Mouse (Mus musculus) G1E (cell line): ENCODE measurements around the gene Cdc34. TPM values are rescaled to one million over a fixed set of nuclear protein-coding genes. Genes with fewer than 3 reads are reported as not detected.

Source experiments
- ATAC-seq: 2 replicates; pipeline ENCODE4 v1.8.0; 2016; ENCODE audit warnings: mild to moderate bottlenecking; ENCODE audit not compliant: insufficient number of reproducible peaks, poor library complexity, low FRiP score, severe bottlenecking; ENCODE audit errors: extremely low read depth
- DNase-seq: peaks from one replicate; pipeline ENCODE4 v3.0.0; 2012; ENCODE audit warnings: low spot score
- H3K27me3 ChIP-seq: 2 replicates; pipeline ENCODE4 v1.6.1; 2012; ENCODE audit warnings: mild to moderate bottlenecking, low read length, inconsistent platforms; ENCODE audit not compliant: insufficient read depth
- H3K36me3 ChIP-seq: replicated peaks from 2 replicates; pipeline ENCODE3; 2012; ENCODE audit warnings: mild to moderate bottlenecking, inconsistent platforms
- H3K4me1 ChIP-seq: 2 replicates; pipeline ENCODE4 v1.6.1; 2012; ENCODE audit warnings: low read depth, low read length, inconsistent platforms, mixed read lengths; ENCODE audit not compliant: insufficient read depth
- H3K4me3 ChIP-seq: 2 replicates; pipeline ENCODE4 v1.5.1; 2012; ENCODE audit warnings: low read depth, mild to moderate bottlenecking, inconsistent platforms, low read length, moderate library complexity, mixed read lengths
- H3K9me3 ChIP-seq: replicated peaks from 2 replicates; pipeline ENCODE4 v1.6.1; 2012; ENCODE audit warnings: inconsistent platforms
- CTCF ChIP-seq: IDR thresholded peaks from 2 replicates; pipeline ENCODE4 v1.5.1; 2012; ENCODE audit warnings: low read depth, low read length, inconsistent platforms, mixed read lengths
- GATA1 ChIP-seq: IDR thresholded peaks from 2 replicates; pipeline ENCODE4 v1.6.1; 2012; ENCODE audit warnings: borderline replicate concordance, low read length, inconsistent platforms, mixed read lengths
- GATA2 ChIP-seq: IDR thresholded peaks from 2 replicates; pipeline ENCODE4 v1.6.1; 2012; ENCODE audit warnings: low read depth, low read length, inconsistent platforms, borderline replicate concordance
- POLR2AphosphoS5 ChIP-seq: IDR thresholded peaks from 2 replicates; pipeline ENCODE4 v1.6.1; 2012; ENCODE audit warnings: low read depth, low read length, inconsistent platforms; ENCODE audit not compliant: insufficient replicate concordance
- TAL1 ChIP-seq: conservative IDR thresholded peaks from 2 replicates; pipeline ENCODE4 v1.6.1; 2012; ENCODE audit warnings: low read depth, low read length, inconsistent platforms, mixed read lengths
- polyA plus RNA-seq: library from polyadenylated mRNA; stranded (reverse); fragments of >175 nt; gene quantifications from 2 replicates; pipeline ENCODE4 v1.2.3, GENCODE M21; 2012
- total RNA-seq, 2 experiments: library from RNA; stranded (forward) in 1 of 2; stranded (reverse) in 1 of 2; fragments of 200-1000 nt in 1 of 2; fragments of >200 nt in 1 of 2; fragmentation: Nextera tagmentation in 1 of 2; gene quantifications; 2 replicates each; pipeline ENCODE4 v1.2.3; 2014 to 2017

The Cdc34 gene
- total and polyA plus RNA-seq, 3 experiments, result 86.7 to 492 (median 136) TPM

GRCm38 (mm10) chr10:79670071-79670888, 11.7 kb upstream of the Cdc34 start:
- Histone ChIP-seq H3K9me3 (no peaks in the 10 kb centered on the region), H3K4me3 (peak overlapping the region; percentile 95), H3K27me3 (peaks cover 9% of the 10 kb centered on the region), H3K4me1 (peaks cover 35% of the 10 kb centered on the region), H3K36me3 (peaks cover 38% of the 10 kb centered on the region)
- TF ChIP-seq POLR2AphosphoS5 (no peak), CTCF (no peak), GATA1 (no peak), TAL1 (no peak), GATA2 (no peak)
- DNase-seq (no peak), ATAC-seq (no peak)

- Histone ChIP-seq H3K4me3 (no peak overlapping the region), H3K36me3 (peaks cover 50% of the 10 kb centered on the region), H3K9me3 (no peaks in the 10 kb centered on the region), H3K4me1 (peaks cover 35% of the 10 kb centered on the region), H3K27me3 (peaks cover 1% of the 10 kb centered on the region; the same call in 1 of the 2 replicates)
- ATAC-seq (no peak), DNase-seq (no peak)
- TF ChIP-seq GATA2, result no peak
Measured at GRCm38 (mm10) chr10:79671396-79672087, 10.5 kb upstream of the Cdc34 start.

GRCm38 (mm10) chr10:79672088-79672455, 9.9 kb upstream of the Cdc34 start:
- no peaks in the 10 kb centered on the region; the same call in 1 of the 2 replicates for H3K27me3 ChIP-seq

GRCm38 (mm10) chr10:79673054-79673453, 8.9 kb upstream of the Cdc34 start:
- DNase-seq, result no peak
- H3K4me1 ChIP-seq, result peaks cover 35% of the 10 kb centered on the region
- TF ChIP-seq GATA2 (no peak), POLR2AphosphoS5 (no peak), TAL1 (no peak), CTCF (no peak), GATA1 (no peak)
- H3K36me3 ChIP-seq, result peaks cover 55% of the 10 kb centered on the region
- H3K4me3 ChIP-seq, result no peak overlapping the region
- no peak for ATAC-seq
- H3K9me3 ChIP-seq, result no peaks in the 10 kb centered on the region
- no peaks in the 10 kb centered on the region; the same call in 1 of the 2 replicates for H3K27me3 ChIP-seq

More at GRCm38 (mm10) chr10:79672088-79672455, 9.9 kb upstream of the Cdc34 start:
- ATAC-seq, result no peak
- Histone ChIP-seq H3K4me1 (peaks cover 35% of the 10 kb centered on the region), H3K36me3 (peaks cover 55% of the 10 kb centered on the region), H3K4me3 (no peak overlapping the region), H3K9me3 (no peaks in the 10 kb centered on the region)
- TF ChIP-seq POLR2AphosphoS5 (no peak), CTCF (no peak), GATA1 (no peak), TAL1 (no peak), GATA2 (no peak)
- DNase-seq, result no peak

- ATAC-seq, result no peak
- peaks cover 55% of the 10 kb centered on the region for H3K36me3 ChIP-seq
- peak overlapping the region; percentile 14; the same call in 1 of the 2 replicates for H3K4me3 ChIP-seq
- H3K4me1 ChIP-seq, result peaks cover 25% of the 10 kb centered on the region
- TF ChIP-seq CTCF (no peak), POLR2AphosphoS5 (no peak), GATA2 (no peak), TAL1 (no peak), GATA1 (no peak)
- no peak for DNase-seq
- no peaks in the 10 kb centered on the region for H3K27me3 ChIP-seq
- H3K9me3 ChIP-seq, result no peaks in the 10 kb centered on the region
Measured at GRCm38 (mm10) chr10:79675346-79676035, 6.5 kb upstream of the Cdc34 start.

GRCm38 (mm10) chr10:79680606-79681495, 1.1 kb upstream of the Cdc34 start:
- no peaks in the 10 kb centered on the region for H3K27me3 ChIP-seq
- H3K36me3 ChIP-seq, result peaks cover 42% of the 10 kb centered on the region
- ATAC-seq (no peak), DNase-seq (no peak)
- peak overlapping the region; percentile 92 for H3K4me3 ChIP-seq
- peaks cover 42% of the 10 kb centered on the region for H3K4me1 ChIP-seq
- TF ChIP-seq POLR2AphosphoS5 (no peak), CTCF (no peak), TAL1 (no peak), GATA1 (no peak), GATA2 (no peak)
- no peaks in the 10 kb centered on the region for H3K9me3 ChIP-seq
